Mouse (Mus musculus) kidney, embryonic 16.5 days (tissue): Measurements from ENCODE around the gene Tab1. TPM values are rescaled to one million over a fixed set of nuclear protein-coding genes. Genes with fewer than 3 reads are reported as not detected.
A peak's percentile ranks its signal among the peaks of the same experiment; 100 is the strongest.

Experiments
- ATAC-seq: fragments of 200-750 bp; cut with Nextera tagmentation; 2 replicates; pipeline ENCODE4 v1.8.0; 2017; ENCODE audit warnings: moderate TSS enrichment; ENCODE audit not compliant: low FRiP score, low TSS enrichment
- H3K27ac ChIP-seq: fragments of 300-500 bp; sonication (generic); 2 replicates; pipeline ENCODE4 v1.5.1; 2014; ENCODE audit warnings: low read length
- H3K27me3 ChIP-seq: fragments of 300-500 bp; sonication (generic); 2 replicates; pipeline ENCODE4 v1.6.1; 2014; ENCODE audit warnings: low read length, control low read depth, mixed read lengths; ENCODE audit not compliant: insufficient read depth
- H3K36me3 ChIP-seq: fragments of 300-500 bp; sonication (generic); 2 replicates; pipeline ENCODE4 v1.6.1; 2014; ENCODE audit warnings: low read length, control low read depth, mixed read lengths; ENCODE audit not compliant: insufficient read depth
- H3K4me1 ChIP-seq: fragments of 300-500 bp; sonication (generic); 2 replicates; pipeline ENCODE4 v1.6.1; 2014; ENCODE audit warnings: low read length, control low read depth, mixed read lengths; ENCODE audit not compliant: insufficient read depth
- H3K4me2 ChIP-seq: fragments of 300-500 bp; sonication (generic); replicated peaks from 2 replicates; pipeline ENCODE4 v1.6.1; 2014; ENCODE audit warnings: low read depth, low read length
- H3K4me3 ChIP-seq: fragments of 300-500 bp; sonication (generic); 2 replicates; pipeline ENCODE4 v1.5.1; 2014; ENCODE audit warnings: mild to moderate bottlenecking, low read length
- H3K9ac ChIP-seq: fragments of 300-500 bp; sonication (generic); replicated peaks from 2 replicates; pipeline ENCODE4 v1.6.1; 2014; ENCODE audit warnings: low read length
- H3K9me3 ChIP-seq: fragments of 300-500 bp; sonication (generic); 2 replicates; pipeline ENCODE4 v1.6.1; 2016; ENCODE audit warnings: low read length, control low read depth
- WGBS: fragments of 180-500 bp; shearing (Covaris S2); extraction: QIAGEN DNeasy Blood & Tissue Kit; methylation state at CpG from one replicate; pipeline ENCODE4 v1.1.7; 2014; 5-methylcytosine and 5-hydroxymethylcytosine counted together
- polyA plus RNA-seq: library from polyadenylated mRNA; unstranded; fragments of >200 nt; fragmentation: Nextera tagmentation; extraction: Ambion mirVana; gene quantifications from 2 replicates; pipeline ENCODE4 v1.2.1, GENCODE M21; 2015

The Tab1 gene
- polyA plus RNA-seq, 1 experiment from 2014 or later = 44.1 TPM

GRCm38 (mm10) chr15:80157197-80157943 is 24.4 kb downstream of the Tab1 start:
- H3K4me2 ChIP-seq = no peak overlapping the region
- peaks cover 68% of the 10 kb centered on the region for H3K36me3 ChIP-seq
- no peak overlapping the region for H3K4me3 ChIP-seq
- WGBS = 65% methylated on average over 22 of the region's 22 CpGs
- peak overlapping the region; percentile 92; the same call in 1 of the 2 replicates for H3K27ac ChIP-seq
- ATAC-seq = no peak
- H3K27me3 ChIP-seq = no peaks in the 10 kb centered on the region
- H3K9ac ChIP-seq = no peak overlapping the region
- H3K4me1 ChIP-seq = peaks cover 30% of the 10 kb centered on the region
- H3K9me3 ChIP-seq = no peaks in the 10 kb centered on the region

GRCm38 (mm10) chr15:80158001-80158706 is 25.2 kb downstream of the Tab1 start:
- Histone ChIP-seq H3K4me3 (no peak overlapping the region), H3K9me3 (no peaks in the 10 kb centered on the region), H3K4me1 (peaks cover 30% of the 10 kb centered on the region), H3K27me3 (no peaks in the 10 kb centered on the region), H3K27ac (peak overlapping the region; percentile 92), H3K36me3 (peaks cover 71% of the 10 kb centered on the region), H3K4me2 (no peak overlapping the region), H3K9ac (peak overlapping the region; percentile 38; the same call in 1 of the 2 replicates)
- WGBS = 48% methylated on average over 5 of the region's 5 CpGs
- ATAC-seq = no peak

GRCm38 (mm10) chr15:80158707-80159090 is 25.8 kb downstream of the Tab1 start:
- 32% methylated on average over 4 of the region's 4 CpGs for WGBS
- no peak for ATAC-seq

GRCm38 (mm10) chr15:80159286-80159901 is 26.5 kb downstream of the Tab1 start:
- Histone ChIP-seq H3K27ac (peak overlapping the region; percentile 92), H3K27me3 (no peaks in the 10 kb centered on the region), H3K36me3 (peaks cover 60% of the 10 kb centered on the region), H3K9me3 (no peaks in the 10 kb centered on the region), H3K4me3 (no peak overlapping the region), H3K9ac (0 out of 2 replicates have a peak overlapping the region, but pooled peaks have one; percentile 29), H3K4me1 (peaks cover 30% of the 10 kb centered on the region), H3K4me2 (no peak overlapping the region)
- 16% methylated on average over 8 of the region's 8 CpGs for WGBS
- peak; percentile 91 for ATAC-seq

More at GRCm38 (mm10) chr15:80158707-80159090, 25.8 kb downstream of the Tab1 start:
- Histone ChIP-seq H3K9me3 (no peaks in the 10 kb centered on the region), H3K4me2 (no peak overlapping the region), H3K36me3 (peaks cover 67% of the 10 kb centered on the region), H3K4me3 (no peak overlapping the region), H3K27ac (peak overlapping the region; percentile 92), H3K4me1 (peaks cover 30% of the 10 kb centered on the region), H3K27me3 (no peaks in the 10 kb centered on the region), H3K9ac (peak overlapping the region; percentile 22; the same call in 1 of the 2 replicates)

GRCm38 (mm10) chr15:80160223-80160622 is 27.3 kb downstream of the Tab1 start:
- Histone ChIP-seq H3K4me2 (no peak overlapping the region), H3K9ac (0 out of 2 replicates have a peak overlapping the region, but pooled peaks have one; percentile 29), H3K4me3 (no peak overlapping the region), H3K27ac (peak overlapping the region; percentile 92), H3K27me3 (no peaks in the 10 kb centered on the region), H3K4me1 (peaks cover 30% of the 10 kb centered on the region), H3K36me3 (peaks cover 52% of the 10 kb centered on the region), H3K9me3 (no peaks in the 10 kb centered on the region)
- 70% methylated on average over 13 of the region's 13 CpGs for WGBS
- ATAC-seq = no peak

- ATAC-seq = no peak
- WGBS = 85% methylated on average over 4 of the region's 4 CpGs
Observed at GRCm38 (mm10) chr15:80160726-80161125, 27.8 kb downstream of the Tab1 start.

GRCm38 (mm10) chr15:80161199-80161598 is 28.3 kb downstream of the Tab1 start:
- ATAC-seq = no peak
- peaks cover 30% of the 10 kb centered on the region for H3K4me1 ChIP-seq
- H3K9ac ChIP-seq = no peak overlapping the region
- H3K9me3 ChIP-seq = no peaks in the 10 kb centered on the region
- no peak overlapping the region for H3K4me3 ChIP-seq
- WGBS = 94% methylated on average over 3 of the region's 3 CpGs
- no peaks in the 10 kb centered on the region for H3K27me3 ChIP-seq
- no peak overlapping the region for H3K4me2 ChIP-seq
- no peak overlapping the region for H3K27ac ChIP-seq
- H3K36me3 ChIP-seq = peaks cover 44% of the 10 kb centered on the region

More at GRCm38 (mm10) chr15:80160726-80161125, 27.8 kb downstream of the Tab1 start:
- Histone ChIP-seq H3K4me3 (no peak overlapping the region), H3K36me3 (peaks cover 47% of the 10 kb centered on the region), H3K9me3 (no peaks in the 10 kb centered on the region), H3K4me2 (no peak overlapping the region), H3K4me1 (peaks cover 30% of the 10 kb centered on the region), H3K9ac (no peak overlapping the region), H3K27me3 (no peaks in the 10 kb centered on the region), H3K27ac (peak overlapping the region; percentile 92; the same call in 1 of the 2 replicates)

GRCm38 (mm10) chr15:80162401-80162964 is 29.6 kb downstream of the Tab1 start:
- H3K36me3 ChIP-seq = peaks cover 38% of the 10 kb centered on the region
- 72% methylated on average over 4 of the region's 4 CpGs for WGBS
- no peaks in the 10 kb centered on the region for H3K27me3 ChIP-seq
- no peak for ATAC-seq
- no peak overlapping the region for H3K4me2 ChIP-seq
- peaks cover 30% of the 10 kb centered on the region for H3K4me1 ChIP-seq
- no peaks in the 10 kb centered on the region for H3K9me3 ChIP-seq
- no peak overlapping the region for H3K9ac ChIP-seq
- H3K27ac ChIP-seq = no peak overlapping the region
- no peak overlapping the region for H3K4me3 ChIP-seq

GRCm38 (mm10) chr15:80163274-80163673 is 30.3 kb downstream of the Tab1 start:
- no peak overlapping the region for H3K4me3 ChIP-seq
- no peaks in the 10 kb centered on the region for H3K9me3 ChIP-seq
- WGBS = 87% methylated on average over 11 of the region's 11 CpGs
- no peak overlapping the region for H3K27ac ChIP-seq
- H3K27me3 ChIP-seq = no peaks in the 10 kb centered on the region
- H3K4me1 ChIP-seq = peaks cover 22% of the 10 kb centered on the region
- no peak overlapping the region for H3K9ac ChIP-seq
- H3K4me2 ChIP-seq = no peak overlapping the region
- peaks cover 31% of the 10 kb centered on the region for H3K36me3 ChIP-seq
- no peak for ATAC-seq
